ENCODE assay signal across 20 mouse cellular contexts in genomic region chr5:136182830-136183229, GRCm38 (mm10).
"Had no signal": no experiment of that assay in that cellular context is flagged by ENCODE, and none has a peak within 500 bp of the region (broad histone marks: within the 10 kb centered on the region; RNA-seq: fewer than 3 reads in every experiment).

No protein-coding gene starts in this region.

- H3K4me3 ChIP-seq: limb, embryonic 12.5 days; limb, embryonic 15.5 days; liver, embryonic 15.5 days; lung, embryonic 15.5 days; midbrain, embryonic 10.5 days; neural tube, embryonic 12.5 days; neural tube, embryonic 15.5 days; stomach, embryonic 15.5 days had no signal

- DNase-seq: kidney, adult 2 months; kidney, postnatal 25 days; left cerebral cortex, postnatal 4 days; lung, adult 18-20 months; lung, postnatal 10 days; lung, postnatal 36 days; midbrain, embryonic 14.5 days; spleen, adult 18-20 months; thymus, postnatal 25 days had no signal

- H3K9me3 ChIP-seq: limb, embryonic 12.5 days; limb, embryonic 15.5 days; liver, embryonic 15.5 days; lung, embryonic 15.5 days; midbrain, embryonic 10.5 days; neural tube, embryonic 12.5 days; neural tube, embryonic 15.5 days; stomach, embryonic 15.5 days had no signal

- H3K9ac ChIP-seq: limb, embryonic 12.5 days; limb, embryonic 15.5 days; liver, embryonic 15.5 days; lung, embryonic 15.5 days; neural tube, embryonic 12.5 days; neural tube, embryonic 15.5 days; stomach, embryonic 15.5 days had no signal

- H3K4me2 ChIP-seq: limb, embryonic 12.5 days; limb, embryonic 15.5 days; liver, embryonic 11.5 days; liver, embryonic 15.5 days; lung, embryonic 15.5 days; neural tube, embryonic 12.5 days; neural tube, embryonic 15.5 days; stomach, embryonic 15.5 days had no signal

- H3K27ac ChIP-seq: kidney, postnatal 0 days; limb, embryonic 12.5 days; limb, embryonic 15.5 days; liver, embryonic 15.5 days; lung, embryonic 15.5 days; midbrain, embryonic 10.5 days; neural tube, embryonic 12.5 days; neural tube, embryonic 15.5 days; stomach, embryonic 15.5 days had no signal

- ATAC-seq: intestine, postnatal 0 days had no signal

- H3K27me3 ChIP-seq: limb, embryonic 12.5 days; limb, embryonic 15.5 days; liver, embryonic 15.5 days; lung, embryonic 15.5 days; neural tube, embryonic 12.5 days; neural tube, embryonic 15.5 days; stomach, embryonic 15.5 days had no signal

- H3K4me1 ChIP-seq: limb, embryonic 12.5 days; limb, embryonic 15.5 days; lung, embryonic 15.5 days; neural tube, embryonic 15.5 days; stomach, embryonic 15.5 days had no signal
